19 mouse cellular contexts compared by ENCODE assay signal in the genomic region with DNA sequence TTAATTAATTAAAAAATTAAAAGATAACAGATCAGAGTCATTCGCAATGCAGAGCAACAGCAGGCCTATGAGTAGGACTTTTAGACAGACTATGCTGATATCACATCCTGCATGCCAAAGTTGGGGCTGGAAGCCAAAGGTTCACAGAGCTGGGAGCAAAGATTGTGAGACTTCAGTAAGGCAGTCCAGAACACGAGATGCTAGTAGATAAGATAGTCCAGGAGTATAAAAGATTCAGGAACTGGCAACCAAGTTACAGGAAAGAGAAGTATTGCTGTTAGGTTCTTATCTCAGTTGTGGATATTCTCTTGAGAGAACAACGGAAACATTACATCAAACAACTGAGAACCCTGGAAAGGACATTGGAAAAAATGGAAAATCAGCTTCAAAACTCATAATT. TPM values are rescaled to one million over a fixed set of nuclear protein-coding genes. Genes with fewer than 3 reads are reported as not detected.
DNase-seq lines count a peak whose midpoint lies in the region; ATAC-seq and TF ChIP-seq lines count a peak whose summit lies in the region.
"Had no signal": no experiment of that assay in that cellular context is flagged by ENCODE, and none has a peak within 500 bp of the region (broad histone marks: within the 10 kb centered on the region; RNA-seq: fewer than 3 reads in every experiment).

No protein-coding gene starts in this region.

- no peak for TF ChIP-seq CTCF in lung, postnatal 0 days (IDR thresholded peaks at IDR 0.05)
- TF ChIP-seq CTCF in small intestine, adult 2 months (IDR thresholded peaks at IDR 0.05; ENCODE audit: extremely low read depth, insufficient read length, insufficient replicate concordance, low read depth, low read length), result no peak

- H3K4me1 ChIP-seq in lung, postnatal 0 days (ENCODE audit: insufficient read depth, low read depth, low read length), result no peaks in the 10 kb centered on the region; the same call in 1 of the 2 replicates
- peaks cover 8% of the 10 kb centered on the region for H3K4me1 ChIP-seq in small intestine, adult 2 months (ENCODE audit: control insufficient read depth, insufficient read depth, insufficient read length, low read length)
- H3K4me1 ChIP-seq in forebrain, embryonic 16.5 days (replicated peaks; ENCODE audit: control insufficient read depth, insufficient read depth, low read length), result peaks cover 6% of the 10 kb centered on the region

- DNase-seq in heart, adult 9 months (ENCODE audit: low spot score in 2 of 2), result peak; percentile 60 to 72
- no peak for DNase-seq in heart, postnatal 25 days (ENCODE audit: low spot score)
- peak; percentile 15 for DNase-seq in lung, postnatal 0 days (ENCODE audit: low spot score)
- no peak for DNase-seq in lung, postnatal 4 days
- DNase-seq in kidney, postnatal 10 days, result peak; percentile 24
- DNase-seq in gastrocnemius, postnatal 4 days (ENCODE audit: low spot score in 2 of 2), result no peak
- DNase-seq: adrenal gland, postnatal 36 days; cerebellum, adult 9-10 months; gastrocnemius, postnatal 10 days; right cerebral cortex, postnatal 4 days; thymus, postnatal 4 days had no signal

- no peak overlapping the region for H3K4me2 ChIP-seq in lung, postnatal 0 days (replicated peaks; ENCODE audit: low read depth, low read length)
- no peak overlapping the region for H3K4me2 ChIP-seq in forebrain, embryonic 16.5 days (ENCODE audit: low read length)
- H3K4me2 ChIP-seq: embryonic facial prominence, embryonic 13.5 days; limb, embryonic 12.5 days; liver, embryonic 15.5 days; midbrain, embryonic 13.5 days; neural tube, embryonic 15.5 days had no signal

- 54% methylated on average over 3 of the region's 3 CpGs for WGBS in lung, postnatal 0 days
- 33% methylated on average over 3 of the region's 3 CpGs for WGBS in small intestine, adult 2 months
- WGBS in forebrain, embryonic 16.5 days, result 71% methylated on average over 3 of the region's 3 CpGs

- intact Hi-C loops in heart, postnatal 25 days (cut with DNase I), result no loop called here

- peak; percentile 45; the same call in 1 of the 2 replicates for TF ChIP-seq EP300 in lung, postnatal 0 days (IDR thresholded peaks at IDR 0.05)

- H3K9ac ChIP-seq in lung, postnatal 0 days (replicated peaks; ENCODE audit: low read depth), result no peak overlapping the region
- no peak overlapping the region for H3K9ac ChIP-seq in forebrain, embryonic 16.5 days (replicated peaks; ENCODE audit: low read depth, low read length)
- H3K9ac ChIP-seq: embryonic facial prominence, embryonic 13.5 days; limb, embryonic 12.5 days; liver, embryonic 15.5 days; midbrain, embryonic 13.5 days; neural tube, embryonic 15.5 days had no signal

- ATAC-seq in lung, postnatal 0 days, result no peak
- no peak for ATAC-seq in forebrain, embryonic 16.5 days
- ATAC-seq: midbrain, embryonic 13.5 days had no signal

- H3K9me3 ChIP-seq in lung, postnatal 0 days (ENCODE audit: low read length), result no peaks in the 10 kb centered on the region
- H3K9me3 ChIP-seq in forebrain, embryonic 16.5 days (ENCODE audit: control insufficient read depth, low read length), result no peaks in the 10 kb centered on the region
- H3K9me3 ChIP-seq: embryonic facial prominence, embryonic 13.5 days; limb, embryonic 12.5 days; liver, embryonic 15.5 days; midbrain, embryonic 13.5 days; neural tube, embryonic 15.5 days had no signal

- no peak overlapping the region for H3K27ac ChIP-seq in lung, postnatal 0 days (ENCODE audit: low read length)
- H3K27ac ChIP-seq in small intestine, adult 2 months (ENCODE audit: insufficient read depth, low read depth, low read length), result peak overlapping the region; percentile 74; the same call in 1 of the 2 replicates
- no peak overlapping the region for H3K27ac ChIP-seq in forebrain, embryonic 16.5 days (ENCODE audit: low read length)
- H3K27ac ChIP-seq: embryonic facial prominence, embryonic 13.5 days; limb, embryonic 12.5 days; liver, embryonic 15.5 days; midbrain, embryonic 13.5 days; neural tube, embryonic 15.5 days had no signal

- no peaks in the 10 kb centered on the region for H3K36me3 ChIP-seq in lung, postnatal 0 days (ENCODE audit: insufficient read depth, low read length)
- H3K36me3 ChIP-seq in small intestine, adult 2 months (ENCODE audit: control insufficient read depth, insufficient read depth, low read length), result no peaks in the 10 kb centered on the region
- H3K36me3 ChIP-seq in forebrain, embryonic 16.5 days (ENCODE audit: control insufficient read depth, insufficient read depth), result no peaks in the 10 kb centered on the region
- H3K36me3 ChIP-seq: embryonic facial prominence, embryonic 13.5 days; limb, embryonic 12.5 days; liver, embryonic 15.5 days; midbrain, embryonic 13.5 days; neural tube, embryonic 15.5 days had no signal

- no peak overlapping the region for H3K4me3 ChIP-seq in lung, postnatal 0 days (ENCODE audit: low read depth, low read length)
- H3K4me3 ChIP-seq in small intestine, adult 2 months (ENCODE audit: low read depth, low read length), result no peak overlapping the region
- H3K4me3 ChIP-seq in forebrain, embryonic 16.5 days (replicated peaks; ENCODE audit: low read length), result no peak overlapping the region
- H3K4me3 ChIP-seq: embryonic facial prominence, embryonic 13.5 days; limb, embryonic 12.5 days; liver, embryonic 15.5 days; midbrain, embryonic 13.5 days; myocyte; neural tube, embryonic 15.5 days had no signal

- H3K27me3 ChIP-seq in lung, postnatal 0 days (replicated peaks; ENCODE audit: insufficient read depth, low read length), result 0 out of 2 replicates have a peak, but pooled peaks cover 3% of the 10 kb centered on the region
- no peaks in the 10 kb centered on the region for H3K27me3 ChIP-seq in small intestine, adult 2 months (ENCODE audit: control insufficient read depth, insufficient read depth, low read length)
- peaks cover 9% of the 10 kb centered on the region for H3K27me3 ChIP-seq in forebrain, embryonic 16.5 days (replicated peaks; ENCODE audit: control insufficient read depth, insufficient read depth, low read length)

- no peak for TF ChIP-seq POLR2A in small intestine, adult 2 months (IDR thresholded peaks at IDR 0.05; ENCODE audit: low read depth, low read length)

RNA-seq across cellular contexts. Expression of gene Zfp688, which starts 4.5 kb away (rescaled TPM):
- total RNA-seq in heart, postnatal 25 days (2021), result 1 to 10 TPM; 2.8 TPM
- 27.4 and 28.9 TPM in 2 replicates for polyA plus RNA-seq in lung, postnatal 0 days (2015; fragmentation: Nextera tagmentation; extraction: Ambion mirVana)
- polyA plus RNA-seq in small intestine, adult 2 months (2012; rRNA removed), result 14.1 and 29.6 TPM in 2 replicates
- polyA plus RNA-seq in forebrain, embryonic 16.5 days (2015; fragmentation: Nextera tagmentation; extraction: Ambion mirVana), result 28.4 and 28.6 TPM in 2 replicates
- total RNA-seq in gastrocnemius, postnatal 4 days (2021), result 1 to 10 TPM; 6.6 to 9.1 TPM

RNA-seq across cellular contexts. Expression of gene Zfp764, which starts 19.7 kb away (rescaled TPM):
- total RNA-seq in heart, postnatal 25 days (2021), result 1 to 10 TPM; 2.7 to 2.8 TPM
- polyA plus RNA-seq in lung, postnatal 0 days (2015; fragmentation: Nextera tagmentation; extraction: Ambion mirVana), result 6.0 and 6.7 TPM in 2 replicates
- polyA plus RNA-seq in small intestine, adult 2 months (2012; rRNA removed), result 3.5 and 5.8 TPM in 2 replicates
- polyA plus RNA-seq in forebrain, embryonic 16.5 days (2015; fragmentation: Nextera tagmentation; extraction: Ambion mirVana), result 5.2 and 5.9 TPM in 2 replicates
- total RNA-seq in gastrocnemius, postnatal 4 days (2021), result 1 to 10 TPM; 4.6 to 5.0 TPM

RNA-seq across cellular contexts. Expression of gene Zfp689, which starts 22.6 kb away (rescaled TPM):
- 1 to 10 TPM; 1.7 to 1.9 TPM for total RNA-seq in heart, postnatal 25 days (2021)
- polyA plus RNA-seq in lung, postnatal 0 days (2015; fragmentation: Nextera tagmentation; extraction: Ambion mirVana), result 2.6 and 3.5 TPM in 2 replicates
- polyA plus RNA-seq in small intestine, adult 2 months (2012; rRNA removed), result 2.0 and 2.9 TPM in 2 replicates
- 14.6 and 17.7 TPM in 2 replicates for polyA plus RNA-seq in forebrain, embryonic 16.5 days (2015; fragmentation: Nextera tagmentation; extraction: Ambion mirVana)
- 1 to 10 TPM; 3.3 to 3.4 TPM for total RNA-seq in gastrocnemius, postnatal 4 days (2021)

RNA-seq across cellular contexts. Expression of gene E430018J23Rik, which starts 32.9 kb away (rescaled TPM):
- 1 to 10 TPM; 4.4 to 5.3 TPM for total RNA-seq in heart, postnatal 25 days (2021)
- polyA plus RNA-seq in lung, postnatal 0 days (2015; fragmentation: Nextera tagmentation; extraction: Ambion mirVana), result 3.7 and 4.6 TPM in 2 replicates
- polyA plus RNA-seq in small intestine, adult 2 months (2012; rRNA removed), result 6.5 and 12.8 TPM in 2 replicates
- polyA plus RNA-seq in forebrain, embryonic 16.5 days (2015; fragmentation: Nextera tagmentation; extraction: Ambion mirVana), result 5.3 and 6.3 TPM in 2 replicates
- total RNA-seq in gastrocnemius, postnatal 4 days (2021), result 1 to 10 TPM; 4.7 to 5.5 TPM

RNA-seq across cellular contexts. Expression of gene Prr14, which starts 33.1 kb away (rescaled TPM):
- 10 to 100 TPM; 26.0 to 26.3 TPM for total RNA-seq in heart, postnatal 25 days (2021)
- polyA plus RNA-seq in lung, postnatal 0 days (2015; fragmentation: Nextera tagmentation; extraction: Ambion mirVana), result 37.6 and 37.7 TPM in 2 replicates
- 30.3 and 81.2 TPM in 2 replicates for polyA plus RNA-seq in small intestine, adult 2 months (2012; rRNA removed)
- 42.8 and 45.3 TPM in 2 replicates for polyA plus RNA-seq in forebrain, embryonic 16.5 days (2015; fragmentation: Nextera tagmentation; extraction: Ambion mirVana)
- total RNA-seq in gastrocnemius, postnatal 4 days (2021), result 10 to 100 TPM; 26.1 to 32.5 TPM

Comparison
In these comparisons a context has a peak if more than half of its experiments do, and no peak if none do; other contexts are left out.
1. DNase-seq: peak in heart, adult 9 months (2 of 2), lung, postnatal 0 days (single experiment) and kidney, postnatal 10 days (single experiment); none in heart, postnatal 25 days (single experiment), lung, postnatal 4 days (0 of 2) and gastrocnemius, postnatal 4 days (0 of 2).